Mouse (Mus musculus) lung, embryonic 16.5 days (tissue): ENCODE results near the gene Fgf18. TPM values are rescaled to one million over a fixed set of nuclear protein-coding genes. Genes with fewer than 3 reads are reported as not detected.

Experiments
- ATAC-seq: fragments of 200-750 bp; cut with Nextera tagmentation; 2 replicates; pipeline ENCODE4 v1.8.0; 2017; ENCODE audit warnings: low read depth, mild to moderate bottlenecking, moderate library complexity
- H3K27ac ChIP-seq: fragments of 300-500 bp; sonication (generic); 2 replicates; pipeline ENCODE4 v1.5.1; 2014; ENCODE audit warnings: mild to moderate bottlenecking, control low read depth, low read length
- H3K27me3 ChIP-seq: fragments of 300-500 bp; sonication (generic); 2 replicates; pipeline ENCODE4 v1.6.1; 2014; ENCODE audit warnings: low read depth, low read length, mixed read lengths; ENCODE audit not compliant: control insufficient read depth, insufficient read depth
- H3K36me3 ChIP-seq: fragments of 300-500 bp; sonication (generic); 2 replicates; pipeline ENCODE4 v1.6.1; 2014; ENCODE audit warnings: low read length; ENCODE audit not compliant: control insufficient read depth, insufficient read depth
- H3K4me1 ChIP-seq: fragments of 300-500 bp; sonication (generic); replicated peaks from 2 replicates; pipeline ENCODE4 v1.6.1; 2014; ENCODE audit warnings: low read length, mixed read lengths; ENCODE audit not compliant: control insufficient read depth, insufficient read depth
- H3K4me2 ChIP-seq: fragments of 300-500 bp; sonication (generic); 2 replicates; pipeline ENCODE4 v1.6.1; 2014; ENCODE audit warnings: low read depth, low read length, control low read depth
- H3K4me3 ChIP-seq: fragments of 300-500 bp; sonication (generic); 2 replicates; pipeline ENCODE4 v1.5.1; 2014; ENCODE audit warnings: mild to moderate bottlenecking, low read length, control low read depth
- H3K9ac ChIP-seq: fragments of 300-500 bp; sonication (generic); 2 replicates; pipeline ENCODE4 v1.6.1; 2014; ENCODE audit warnings: low read length, control low read depth
- H3K9me3 ChIP-seq: fragments of 300-500 bp; sonication (generic); 2 replicates; pipeline ENCODE4 v1.6.1; 2016; ENCODE audit warnings: low read length; ENCODE audit not compliant: control insufficient read depth
- WGBS: fragments of 180-500 bp; shearing (Covaris S2); extraction: QIAGEN DNeasy Blood & Tissue Kit; methylation state at CpG from one replicate; pipeline ENCODE4 v1.1.7; 2014; 5-methylcytosine and 5-hydroxymethylcytosine counted together
- polyA plus RNA-seq: library from polyadenylated mRNA; unstranded; fragments of >200 nt; fragmentation: Nextera tagmentation; extraction: Ambion mirVana; gene quantifications from 2 replicates; pipeline ENCODE4 v1.2.1, GENCODE M21; 2015

Gene Fgf18
- polyA plus RNA-seq, 1 experiment from 2014 or later = 10.8 TPM

GRCm38 (mm10) chr11:33146651-33147131 is 509 bp downstream of the Fgf18 start:
- peak; percentile 49 for ATAC-seq
- H3K27ac ChIP-seq = peak overlapping the region; percentile 75

GRCm38 (mm10) chr11:33146143-33146497 is 1.1 kb downstream of the Fgf18 start:
- ATAC-seq = peak; percentile 40

More at GRCm38 (mm10) chr11:33146651-33147131, 509 bp downstream of the Fgf18 start:
- Histone ChIP-seq H3K9ac (peak overlapping the region; percentile 66), H3K4me1 (peaks cover 40% of the 10 kb centered on the region), H3K4me2 (peak overlapping the region; percentile 92), H3K4me3 (peak overlapping the region; percentile 62), H3K9me3 (no peaks in the 10 kb centered on the region), H3K27me3 (peaks cover 19% of the 10 kb centered on the region), H3K36me3 (peaks cover 12% of the 10 kb centered on the region)
- 1% methylated on average over 30 of the region's 30 CpGs for WGBS

GRCm38 (mm10) chr11:33145201-33146142 is 1.7 kb downstream of the Fgf18 start:
- Histone ChIP-seq H3K27me3 (peaks cover 19% of the 10 kb centered on the region), H3K36me3 (peaks cover 3% of the 10 kb centered on the region), H3K4me3 (peak overlapping the region; percentile 62), H3K27ac (no peak overlapping the region), H3K9ac (0 out of 2 replicates have a peak overlapping the region, but pooled peaks have one; percentile 14), H3K9me3 (no peaks in the 10 kb centered on the region), H3K4me1 (peaks cover 40% of the 10 kb centered on the region), H3K4me2 (peak overlapping the region; percentile 92)
- WGBS = 17% methylated on average over 7 of the region's 7 CpGs
- no peak for ATAC-seq

More at GRCm38 (mm10) chr11:33146143-33146497, 1.1 kb downstream of the Fgf18 start:
- Histone ChIP-seq H3K4me3 (peak overlapping the region; percentile 62), H3K9ac (no peak overlapping the region), H3K36me3 (peaks cover 8% of the 10 kb centered on the region), H3K9me3 (no peaks in the 10 kb centered on the region), H3K4me1 (peaks cover 40% of the 10 kb centered on the region), H3K4me2 (peak overlapping the region; percentile 92), H3K27me3 (peaks cover 19% of the 10 kb centered on the region), H3K27ac (peak overlapping the region; percentile 75)
- WGBS = 17% methylated on average over 9 of the region's 9 CpGs

- Histone ChIP-seq H3K27ac (peak overlapping the region; percentile 62), H3K36me3 (no peaks in the 10 kb centered on the region), H3K9me3 (no peaks in the 10 kb centered on the region), H3K4me2 (0 out of 2 replicates have a peak overlapping the region, but pooled peaks have one; percentile 0), H3K9ac (0 out of 2 replicates have a peak overlapping the region, but pooled peaks have one; percentile 15), H3K4me3 (no peak overlapping the region), H3K4me1 (peaks cover 40% of the 10 kb centered on the region), H3K27me3 (peaks cover 19% of the 10 kb centered on the region)
- 30% methylated on average over 9 of the region's 9 CpGs for WGBS
- ATAC-seq = no peak
Observed at GRCm38 (mm10) chr11:33143906-33144305, 3.3 kb downstream of the Fgf18 start.

GRCm38 (mm10) chr11:33142801-33143200 is 4.4 kb downstream of the Fgf18 start:
- peak overlapping the region; percentile 20; the same call in 1 of the 2 replicates for H3K4me2 ChIP-seq
- peak; percentile 53 for ATAC-seq
- H3K4me1 ChIP-seq = peaks cover 38% of the 10 kb centered on the region
- 73% methylated on average over 1 of the region's 1 CpGs for WGBS
- H3K27ac ChIP-seq = peak overlapping the region; percentile 82
- no peaks in the 10 kb centered on the region for H3K9me3 ChIP-seq
- peak overlapping the region; percentile 11; the same call in 1 of the 2 replicates for H3K9ac ChIP-seq
- H3K4me3 ChIP-seq = no peak overlapping the region
- peaks cover 19% of the 10 kb centered on the region for H3K27me3 ChIP-seq
- H3K36me3 ChIP-seq = no peaks in the 10 kb centered on the region

- WGBS = 71% methylated on average over 5 of the region's 5 CpGs
- ATAC-seq = no peak
Observed at GRCm38 (mm10) chr11:33140111-33140460, 7.1 kb downstream of the Fgf18 start.

GRCm38 (mm10) chr11:33139458-33140110 is 7.6 kb downstream of the Fgf18 start:
- 72% methylated on average over 9 of the region's 9 CpGs for WGBS
- Histone ChIP-seq H3K27me3 (peaks cover 3% of the 10 kb centered on the region; the same call in 1 of the 2 replicates), H3K36me3 (no peaks in the 10 kb centered on the region), H3K4me2 (no peak overlapping the region), H3K27ac (no peak overlapping the region), H3K4me1 (peaks cover 18% of the 10 kb centered on the region), H3K4me3 (no peak overlapping the region), H3K9me3 (no peaks in the 10 kb centered on the region), H3K9ac (no peak overlapping the region)
- ATAC-seq = no peak

More at GRCm38 (mm10) chr11:33140111-33140460, 7.1 kb downstream of the Fgf18 start:
- H3K4me2 ChIP-seq = no peak overlapping the region
- no peak overlapping the region for H3K27ac ChIP-seq
- no peaks in the 10 kb centered on the region for H3K36me3 ChIP-seq
- H3K9me3 ChIP-seq = no peaks in the 10 kb centered on the region
- H3K27me3 ChIP-seq = peaks cover 5% of the 10 kb centered on the region; the same call in 1 of the 2 replicates
- peaks cover 23% of the 10 kb centered on the region for H3K4me1 ChIP-seq
- no peak overlapping the region for H3K4me3 ChIP-seq
- H3K9ac ChIP-seq = no peak overlapping the region

- H3K9ac ChIP-seq = no peak overlapping the region
- H3K27me3 ChIP-seq = no peaks in the 10 kb centered on the region
- H3K27ac ChIP-seq = no peak overlapping the region
- peaks cover 9% of the 10 kb centered on the region for H3K4me1 ChIP-seq
- ATAC-seq = no peak
- H3K9me3 ChIP-seq = no peaks in the 10 kb centered on the region
- H3K36me3 ChIP-seq = no peaks in the 10 kb centered on the region
- H3K4me3 ChIP-seq = no peak overlapping the region
- H3K4me2 ChIP-seq = no peak overlapping the region
- 82% methylated on average over 5 of the region's 5 CpGs for WGBS
Observed at GRCm38 (mm10) chr11:33138686-33139085, 8.5 kb downstream of the Fgf18 start.
